Mouse (Mus musculus) lung, embryonic 14.5 days (tissue): ENCODE measurements at regions not wholly inside any gene's neighbourhood (a gene's known extent, or its start where the extent isn't known, plus 50 kb on each side); places are given as distances from the start of the nearest gene placed in this dataset.

ENCODE experiments used
- ATAC-seq: fragments of 200-750 bp; cut with Nextera tagmentation; 2 replicates; pipeline ENCODE4 v1.8.0; 2017; ENCODE audit warnings: mild to moderate bottlenecking, moderate TSS enrichment, moderate library complexity; ENCODE audit not compliant: insufficient read depth
- DNase-seq: peaks from one replicate; pipeline ENCODE4 v3.0.0-alpha.2; 2015
- H3K27ac ChIP-seq: fragments of 300-500 bp; sonication (generic); 2 replicates; pipeline ENCODE4 v1.5.1; 2014; ENCODE audit warnings: low read depth, mild to moderate bottlenecking, moderate library complexity
- H3K27me3 ChIP-seq: fragments of 300-500 bp; sonication (generic); 2 replicates; pipeline ENCODE4 v1.6.1; 2014; ENCODE audit warnings: low read length, control low read depth; ENCODE audit not compliant: insufficient read depth
- H3K36me3 ChIP-seq: fragments of 300-500 bp; sonication (generic); 2 replicates; pipeline ENCODE4 v1.6.1; 2014; ENCODE audit warnings: control low read depth; ENCODE audit not compliant: insufficient read depth
- H3K4me1 ChIP-seq: fragments of 300-500 bp; sonication (generic); 2 replicates; pipeline ENCODE4 v1.6.1; 2014; ENCODE audit warnings: antibody characterized with exemption, control low read depth; ENCODE audit not compliant: insufficient read depth
- H3K4me2 ChIP-seq: fragments of 300-500 bp; sonication (generic); 2 replicates; pipeline ENCODE4 v1.6.1; 2014; ENCODE audit warnings: mild to moderate bottlenecking
- H3K4me3 ChIP-seq: fragments of 300-500 bp; sonication (generic); 2 replicates; pipeline ENCODE4 v1.5.1; 2014; ENCODE audit warnings: low read depth, low read length
- H3K9ac ChIP-seq: fragments of 300-500 bp; sonication (generic); 2 replicates; pipeline ENCODE4 v1.6.1; 2014
- H3K9me3 ChIP-seq: fragments of 300-500 bp; sonication (generic); 2 replicates; pipeline ENCODE4 v1.6.1; 2016; ENCODE audit warnings: low read depth, low read length, control low read depth
- CTCF ChIP-seq: IDR thresholded peaks from 2 replicates; pipeline ENCODE4 v1.5.1; 2016; ENCODE audit warnings: antibody characterized with exemption, low read depth
- WGBS: fragments of 180-500 bp; shearing (Covaris S2); extraction: QIAGEN DNeasy Blood & Tissue Kit; methylation state at CpG from one replicate; pipeline ENCODE4 v1.1.7; 2014; 5-methylcytosine and 5-hydroxymethylcytosine counted together

DNA sequence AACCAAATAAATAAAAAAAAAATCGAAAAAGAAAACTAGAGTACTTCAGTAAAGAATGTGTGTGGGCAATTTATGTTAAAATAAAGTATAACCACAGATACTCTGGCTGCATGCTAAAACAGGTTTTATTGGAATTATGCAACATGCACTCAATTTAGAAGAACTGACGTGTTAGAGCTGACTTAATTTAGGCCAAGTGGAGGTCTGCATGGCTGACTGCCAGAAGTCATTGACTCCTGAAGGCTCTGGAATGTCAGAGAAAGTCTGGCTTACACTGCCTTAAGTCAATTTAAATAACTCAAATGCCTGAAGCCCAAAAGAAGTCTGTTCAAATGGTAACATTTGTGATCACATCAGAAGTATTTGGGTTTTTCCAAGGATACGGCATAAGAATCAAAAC, 198.1 kb upstream of the Gm10192 start:
- H3K9me3 ChIP-seq, result no peaks in the 10 kb centered on the region
- DNase-seq (peak; percentile 90), ATAC-seq (peak; percentile 81)
- 31% methylated on average over 3 of the region's 3 CpGs for WGBS
- no peaks in the 10 kb centered on the region for H3K27me3 ChIP-seq
- no peaks in the 10 kb centered on the region for H3K36me3 ChIP-seq
- H3K4me1 ChIP-seq, result no peaks in the 10 kb centered on the region
- H3K27ac ChIP-seq, result no peak overlapping the region
- no peak for TF ChIP-seq CTCF
- H3K4me3 ChIP-seq, result no peak overlapping the region
- H3K9ac ChIP-seq, result no peak overlapping the region
- H3K4me2 ChIP-seq, result no peak overlapping the region

DNA sequence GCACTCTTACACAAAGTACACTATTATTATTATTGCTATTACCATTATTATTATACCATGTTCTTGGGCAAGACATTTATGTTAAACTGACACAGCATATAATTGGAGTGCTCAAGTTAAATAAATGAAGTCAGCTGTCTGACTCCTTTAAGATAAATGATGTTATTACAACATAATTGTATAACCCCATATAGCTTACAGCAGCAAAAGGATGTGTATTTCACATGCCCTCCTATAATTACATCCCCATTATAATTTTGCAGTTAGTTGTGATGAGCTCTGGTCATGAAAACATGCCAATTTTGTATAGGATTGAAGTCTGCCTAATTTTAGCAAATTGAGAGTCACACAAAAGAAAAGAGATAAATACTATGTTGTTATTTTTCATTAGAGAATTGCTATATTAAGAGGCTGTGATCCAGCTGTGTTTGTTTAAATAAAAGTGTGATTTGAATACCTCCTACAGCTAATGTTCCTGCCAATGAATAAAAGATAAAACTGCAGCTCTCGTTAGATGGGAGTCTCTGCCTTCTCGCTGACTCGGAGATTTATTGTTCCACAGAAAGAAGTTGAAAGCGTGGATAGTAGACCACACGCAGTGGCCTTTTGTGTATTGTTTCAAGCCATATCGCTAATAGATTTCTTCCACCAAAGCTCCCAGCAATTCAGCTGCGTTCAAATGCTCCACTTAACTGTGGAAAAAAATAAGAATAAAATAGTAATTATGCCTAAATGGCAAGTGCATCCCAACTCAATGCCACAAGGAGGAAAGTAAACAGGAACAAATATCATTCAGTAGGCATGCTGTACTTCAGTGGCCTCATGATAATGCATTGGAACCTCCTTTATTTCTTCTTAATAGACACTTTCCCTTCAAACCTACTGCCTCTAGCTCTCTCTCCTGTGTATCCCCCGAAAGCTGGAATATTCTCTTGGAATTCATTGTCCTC, 194.9 kb upstream of the Gm10192 start:
- TF ChIP-seq CTCF, result no peak
- DNase-seq, result peak; percentile 62
- WGBS, result 41% methylated on average over 8 of the region's 8 CpGs
- no peak overlapping the region for H3K4me2 ChIP-seq
- no peaks in the 10 kb centered on the region for H3K27me3 ChIP-seq
- H3K9ac ChIP-seq, result no peak overlapping the region
- no peak overlapping the region for H3K27ac ChIP-seq
- ATAC-seq, result peak; percentile 45; the same call in 1 of the 2 replicates
- H3K9me3 ChIP-seq, result no peaks in the 10 kb centered on the region
- no peaks in the 10 kb centered on the region for H3K4me1 ChIP-seq
- no peaks in the 10 kb centered on the region for H3K36me3 ChIP-seq
- H3K4me3 ChIP-seq, result no peak overlapping the region

DNA sequence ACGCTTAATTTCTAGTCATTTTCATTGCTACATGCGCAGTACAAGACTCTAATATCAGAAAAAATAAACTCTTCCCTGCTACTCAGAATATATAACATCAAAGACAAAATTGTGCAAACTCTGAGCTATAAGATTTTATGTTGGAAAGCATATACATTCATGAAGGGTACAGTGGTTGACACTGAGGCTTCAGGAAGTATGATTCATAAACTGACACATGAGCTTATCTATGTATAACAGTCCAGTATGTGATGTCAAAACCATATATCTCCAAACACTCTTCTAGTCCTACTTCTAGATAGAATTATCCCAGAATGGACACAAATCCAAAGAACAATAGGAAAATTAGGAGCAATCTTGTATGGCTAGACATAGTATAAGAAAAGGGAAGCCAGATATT, 177.5 kb upstream of the Gm10192 start:
- 40% methylated on average over 2 of the region's 2 CpGs for WGBS
- no peak overlapping the region for H3K27ac ChIP-seq
- ATAC-seq, result peak; percentile 87

DNA sequence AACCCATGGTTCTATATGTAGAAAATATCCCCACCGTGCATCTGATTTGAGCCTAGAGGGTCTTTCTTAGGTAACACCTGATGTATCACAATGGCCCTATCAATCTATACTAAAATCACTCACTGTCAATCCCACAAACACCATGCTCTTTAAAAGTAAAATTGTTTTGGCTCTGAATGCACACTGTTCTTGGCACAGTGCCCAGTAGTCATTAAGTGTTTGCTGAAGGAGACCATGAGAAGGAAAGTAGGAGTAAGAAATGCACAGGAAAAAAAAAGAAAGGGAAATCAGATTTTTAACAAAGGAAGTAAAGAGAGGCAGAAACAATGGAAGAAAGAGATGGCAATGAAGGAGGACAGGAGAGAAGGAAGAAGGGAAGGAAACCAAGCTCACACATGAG, 175.0 kb upstream of the Gm10192 start:
- peak; percentile 53; the same call in 1 of the 2 replicates for ATAC-seq
- WGBS, result 33% methylated on average over 1 of the region's 1 CpGs
- Histone ChIP-seq H3K27ac (0 out of 2 replicates have a peak overlapping the region, but pooled peaks have one; percentile 13), H3K4me2 (no peak overlapping the region), H3K9ac (no peak overlapping the region), H3K4me3 (no peak overlapping the region), H3K9me3 (no peaks in the 10 kb centered on the region), H3K36me3 (no peaks in the 10 kb centered on the region), H3K4me1 (peaks cover 6% of the 10 kb centered on the region), H3K27me3 (no peaks in the 10 kb centered on the region)
- peak; percentile 87 for DNase-seq
- no peak for TF ChIP-seq CTCF

More for the DNA sequence above, 177.5 kb upstream of the Gm10192 start:
- Histone ChIP-seq H3K4me2 (no peak overlapping the region), H3K27me3 (no peaks in the 10 kb centered on the region), H3K4me1 (peaks cover 6% of the 10 kb centered on the region), H3K9ac (no peak overlapping the region), H3K9me3 (no peaks in the 10 kb centered on the region), H3K36me3 (no peaks in the 10 kb centered on the region), H3K4me3 (no peak overlapping the region)
- no peak for TF ChIP-seq CTCF
- peak; percentile 71 for DNase-seq

DNA sequence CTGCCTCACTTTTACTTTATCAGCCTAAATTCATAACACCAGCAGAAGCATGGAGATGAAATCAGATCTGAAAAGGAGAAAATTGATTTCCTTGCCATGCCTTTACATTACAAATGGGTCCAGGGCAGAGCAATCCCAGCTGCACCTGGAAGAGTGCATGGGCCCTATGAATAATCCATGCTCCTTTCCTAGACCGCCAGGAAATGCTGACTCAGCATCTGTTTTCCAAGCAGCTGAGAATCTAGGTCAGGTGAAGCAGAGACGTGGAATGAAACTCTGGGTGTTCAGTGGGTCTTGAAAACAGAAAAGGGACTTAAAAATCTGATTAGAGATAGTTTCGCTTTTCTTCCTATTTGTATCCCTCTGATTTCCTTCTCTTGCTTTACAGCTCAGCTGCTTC, 163.8 kb upstream of the Gm10192 start:
- DNase-seq, result no peak
- no peak overlapping the region for H3K4me2 ChIP-seq
- H3K36me3 ChIP-seq, result no peaks in the 10 kb centered on the region
- no peak overlapping the region for H3K9ac ChIP-seq
- no peak for ATAC-seq
- no peak for TF ChIP-seq CTCF
- H3K4me1 ChIP-seq, result no peaks in the 10 kb centered on the region
- H3K27me3 ChIP-seq, result no peaks in the 10 kb centered on the region
- no peak overlapping the region for H3K4me3 ChIP-seq
- no peak overlapping the region for H3K27ac ChIP-seq
- 63% methylated on average over 3 of the region's 3 CpGs for WGBS
- H3K9me3 ChIP-seq, result no peaks in the 10 kb centered on the region

DNA sequence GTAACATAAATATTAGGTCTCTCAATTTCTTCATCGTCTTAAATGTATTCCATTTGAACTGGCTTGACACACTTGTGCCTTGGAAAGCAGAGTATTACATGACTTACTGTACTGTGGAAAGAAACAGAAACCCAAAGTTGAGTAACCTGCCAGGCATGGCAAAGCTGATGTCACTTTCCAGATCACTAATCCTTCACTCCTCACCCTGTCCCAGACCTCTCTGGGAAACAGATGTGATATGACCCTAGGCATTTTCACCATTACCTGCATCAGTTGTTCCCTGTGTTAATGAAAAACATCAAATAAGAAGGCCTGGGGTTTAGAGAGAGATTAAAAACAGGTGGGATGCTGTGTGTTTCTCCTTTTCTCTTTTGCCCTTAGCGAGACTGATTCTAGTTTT, 161.4 kb upstream of the Gm10192 start:
- 82% methylated on average over 2 of the region's 2 CpGs for WGBS
- H3K4me1 ChIP-seq, result no peaks in the 10 kb centered on the region
- TF ChIP-seq CTCF, result no peak
- H3K27ac ChIP-seq, result no peak overlapping the region
- DNase-seq (no peak), ATAC-seq (no peak)
- no peak overlapping the region for H3K9ac ChIP-seq
- H3K36me3 ChIP-seq, result no peaks in the 10 kb centered on the region
- no peaks in the 10 kb centered on the region for H3K27me3 ChIP-seq
- no peak overlapping the region for H3K4me3 ChIP-seq
- H3K4me2 ChIP-seq, result no peak overlapping the region
- no peaks in the 10 kb centered on the region for H3K9me3 ChIP-seq

DNA sequence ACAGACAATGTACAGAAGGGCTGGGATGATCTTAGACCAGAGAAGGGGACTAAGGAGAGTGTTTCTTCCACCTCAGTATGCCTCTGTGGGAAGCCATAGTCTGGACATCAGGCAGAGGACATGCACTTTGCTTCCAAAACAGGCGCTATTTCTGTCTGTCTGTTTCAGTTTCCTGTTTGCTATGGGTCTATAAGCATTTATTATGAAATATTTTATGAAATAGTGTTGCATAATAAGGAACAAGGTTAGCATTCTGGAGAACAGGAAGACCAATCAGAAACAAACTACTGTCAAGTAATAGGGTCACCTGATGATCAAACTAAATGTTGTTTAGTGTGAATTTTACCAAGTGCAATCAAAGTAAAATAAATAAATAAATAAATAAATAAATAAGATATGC, 160.4 kb upstream of the Gm10192 start:
- no peak for ATAC-seq
- Histone ChIP-seq H3K27ac (no peak overlapping the region), H3K9me3 (no peaks in the 10 kb centered on the region), H3K4me3 (no peak overlapping the region), H3K27me3 (no peaks in the 10 kb centered on the region), H3K9ac (no peak overlapping the region), H3K36me3 (no peaks in the 10 kb centered on the region), H3K4me1 (no peaks in the 10 kb centered on the region), H3K4me2 (no peak overlapping the region)
- WGBS, result 82% methylated on average over 1 of the region's 1 CpGs
- DNase-seq, result no peak
- TF ChIP-seq CTCF, result no peak
